Comparison of ENCODE assay signal across 8 mouse cellular contexts in genomic region chr11:4203705-4204074, GRCm38 (mm10). TPM values are rescaled to one million over a fixed set of nuclear protein-coding genes. Genes with fewer than 3 reads are reported as not detected.
DNase-seq lines count a peak whose midpoint lies in the region; ATAC-seq lines count a peak whose summit lies in the region.

No protein-coding gene starts in this region.

- H3K4me2 ChIP-seq in kidney, embryonic 15.5 days, result no peak overlapping the region
- H3K4me2 ChIP-seq in neural tube, embryonic 15.5 days, result no peak overlapping the region

- no peak overlapping the region for H3K4me3 ChIP-seq in kidney, embryonic 15.5 days (replicated peaks)
- no peak overlapping the region for H3K4me3 ChIP-seq in neural tube, embryonic 15.5 days (replicated peaks)

- no peaks in the 10 kb centered on the region for H3K9me3 ChIP-seq in kidney, embryonic 15.5 days (replicated peaks)
- H3K9me3 ChIP-seq in neural tube, embryonic 15.5 days (replicated peaks), result no peaks in the 10 kb centered on the region

- peaks cover 20% of the 10 kb centered on the region for H3K4me1 ChIP-seq in kidney, embryonic 15.5 days
- H3K4me1 ChIP-seq in neural tube, embryonic 15.5 days, result peaks cover 11% of the 10 kb centered on the region; the same call in 1 of the 2 replicates

- peak; percentile 34 to 65 for DNase-seq in spleen, postnatal 4 days (ENCODE audit: low spot score in 2 of 2)
- no peak for DNase-seq in spleen, postnatal 14 days (ENCODE audit: low spot score in 2 of 2)
- DNase-seq in heart, adult 18-20 months, result peak; percentile 87 to 95
- DNase-seq in layer of hippocampus, adult 9-10 months (ENCODE audit: low spot score), result no peak
- no peak for DNase-seq in yolk sac, embryonic 10.5 days (ENCODE audit: low spot score)
- DNase-seq in embryo, embryonic 10 days (ENCODE audit: low spot score), result no peak

- H3K27ac ChIP-seq in kidney, embryonic 15.5 days, result peak overlapping the region; percentile 85
- peak overlapping the region; percentile 56 for H3K27ac ChIP-seq in neural tube, embryonic 15.5 days (replicated peaks)

- H3K9ac ChIP-seq in kidney, embryonic 15.5 days, result no peak overlapping the region
- H3K9ac ChIP-seq in neural tube, embryonic 15.5 days (replicated peaks), result no peak overlapping the region

- H3K36me3 ChIP-seq in kidney, embryonic 15.5 days, result peaks cover 30% of the 10 kb centered on the region
- peaks cover 23% of the 10 kb centered on the region for H3K36me3 ChIP-seq in neural tube, embryonic 15.5 days

- H3K27me3 ChIP-seq in kidney, embryonic 15.5 days, result no peaks in the 10 kb centered on the region
- H3K27me3 ChIP-seq in neural tube, embryonic 15.5 days (replicated peaks), result no peaks in the 10 kb centered on the region

- 14% methylated on average over 2 of the region's 2 CpGs for WGBS in kidney, embryonic 15.5 days
- 39% methylated on average over 2 of the region's 2 CpGs for WGBS in neural tube, embryonic 15.5 days

- ATAC-seq in kidney, embryonic 15.5 days (replicated peaks; ENCODE audit: low FRiP score), result peak; percentile 71
- ATAC-seq in neural tube, embryonic 15.5 days (ENCODE audit: low FRiP score), result no peak

RNA-seq across cellular contexts. Expression of gene Castor1, which starts 14.3 kb away (rescaled TPM):
- total RNA-seq in heart, adult 18-20 months (2021), result 1 to 10 TPM; 5.7 to 5.9 TPM
- 6.0 and 6.5 TPM in 2 replicates for polyA plus RNA-seq in kidney, embryonic 15.5 days (2015; fragmentation: Nextera tagmentation; extraction: Ambion mirVana)
- 5.5 and 17.4 TPM in 2 replicates for polyA plus RNA-seq in neural tube, embryonic 15.5 days (2015; fragmentation: Nextera tagmentation; extraction: Ambion mirVana)

RNA-seq across cellular contexts. Expression of gene Tbc1d10a, which starts 17.1 kb away (rescaled TPM):
- 10 to 100 TPM; 11.5 to 11.9 TPM for total RNA-seq in heart, adult 18-20 months (2021)
- 43.9 and 44.5 TPM in 2 replicates for polyA plus RNA-seq in kidney, embryonic 15.5 days (2015; fragmentation: Nextera tagmentation; extraction: Ambion mirVana)
- 40.2 and 40.3 TPM in 2 replicates for polyA plus RNA-seq in neural tube, embryonic 15.5 days (2015; fragmentation: Nextera tagmentation; extraction: Ambion mirVana)

RNA-seq across cellular contexts. Expression of gene Osm, which starts 32.5 kb away (rescaled TPM):
- under 1 TPM in 1 of 2 experiments, not detected in 1; 0.15 TPM for total RNA-seq in heart, adult 18-20 months (2021)
- polyA plus RNA-seq in kidney, embryonic 15.5 days (2015; fragmentation: Nextera tagmentation; extraction: Ambion mirVana), result not detected in 2 replicates
- 0.73 TPM in 1 of 2 replicates, not detected in the other for polyA plus RNA-seq in neural tube, embryonic 15.5 days (2015; fragmentation: Nextera tagmentation; extraction: Ambion mirVana)

RNA-seq across cellular contexts. Expression of gene Sf3a1, which starts 43.5 kb away (rescaled TPM):
- total RNA-seq in heart, adult 18-20 months (2021), result 10 to 100 TPM; 33.4 to 38.3 TPM
- polyA plus RNA-seq in kidney, embryonic 15.5 days (2015; fragmentation: Nextera tagmentation; extraction: Ambion mirVana), result 57.8 and 61.7 TPM in 2 replicates
- 41.8 and 47.4 TPM in 2 replicates for polyA plus RNA-seq in neural tube, embryonic 15.5 days (2015; fragmentation: Nextera tagmentation; extraction: Ambion mirVana)

RNA-seq across cellular contexts. Expression of gene Ccdc157, which starts 43.6 kb away (rescaled TPM):
- 1 to 10 TPM; 3.5 to 5.2 TPM for total RNA-seq in heart, adult 18-20 months (2021)
- polyA plus RNA-seq in kidney, embryonic 15.5 days (2015; fragmentation: Nextera tagmentation; extraction: Ambion mirVana), result 7.2 and 9.0 TPM in 2 replicates
- polyA plus RNA-seq in neural tube, embryonic 15.5 days (2015; fragmentation: Nextera tagmentation; extraction: Ambion mirVana), result 7.5 and 10.0 TPM in 2 replicates

Comparison
In these comparisons a context has a peak if more than half of its experiments do, and no peak if none do; other contexts are left out.
1. DNase-seq: peak in spleen, postnatal 4 days (2 of 2) and heart, adult 18-20 months (2 of 2); none in spleen, postnatal 14 days (0 of 2), layer of hippocampus, adult 9-10 months (single experiment), yolk sac, embryonic 10.5 days (single experiment) and embryo, embryonic 10 days (single experiment).